Mouse (Mus musculus) spleen, embryonic (tissue): ENCODE results near the gene Zfp217.

Experiments
- CTCF ChIA-PET: fragments of 350-600 bp; sonication (Branson Sonifier 250); formaldehyde crosslinking; loops from one replicate; lab custom pipeline; 2022; lab: Charles Lee

The Zfp217 gene

DNA sequence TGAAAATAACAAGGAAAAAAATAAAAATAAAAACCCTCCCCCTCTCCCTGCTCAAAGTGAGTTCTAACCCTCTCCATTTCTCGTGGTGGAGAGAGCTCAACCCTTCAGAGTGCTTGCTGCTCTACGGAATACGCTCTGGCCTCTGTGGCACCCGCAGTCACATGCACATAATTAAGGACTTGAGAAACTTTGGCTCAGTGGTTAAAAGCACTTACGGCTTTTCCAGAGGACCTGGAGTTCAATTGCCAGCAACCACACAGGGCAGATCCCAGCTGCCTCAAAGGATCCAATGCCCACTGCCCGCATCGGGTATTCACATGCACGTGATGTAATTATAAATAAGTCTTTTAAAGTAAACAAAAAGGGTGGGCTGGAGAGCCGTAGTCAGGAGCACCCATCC is 41.9 kb downstream of the Zfp217 start:
- CTCF ChIA-PET, result no interaction called here

DNA sequence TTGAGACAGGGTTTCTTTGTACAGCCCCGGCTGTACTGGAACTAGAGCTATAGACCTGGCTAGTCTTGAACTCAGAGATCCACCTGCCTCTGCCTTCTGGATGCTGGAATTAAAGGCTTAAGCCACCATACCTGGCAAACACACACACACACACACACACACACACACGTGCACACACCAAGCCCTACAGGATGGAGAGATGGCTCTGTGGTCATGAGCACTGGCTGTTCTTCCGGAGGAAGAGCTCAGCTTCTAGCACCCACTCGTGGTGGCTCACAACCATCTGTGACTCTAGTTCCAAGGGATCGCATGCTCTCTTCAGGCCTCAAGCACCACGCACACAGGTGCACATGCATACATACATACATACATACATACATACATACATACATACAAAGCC is 43.5 kb downstream of the Zfp217 start:
- CTCF ChIA-PET, result interaction anchor here (0.6 to 1.8 kb wide), 5 partner anchors 17 to 241 kb away, joined by 3 to 6 read pairs (median 3); no protein-coding TSS in a partner anchor

DNA sequence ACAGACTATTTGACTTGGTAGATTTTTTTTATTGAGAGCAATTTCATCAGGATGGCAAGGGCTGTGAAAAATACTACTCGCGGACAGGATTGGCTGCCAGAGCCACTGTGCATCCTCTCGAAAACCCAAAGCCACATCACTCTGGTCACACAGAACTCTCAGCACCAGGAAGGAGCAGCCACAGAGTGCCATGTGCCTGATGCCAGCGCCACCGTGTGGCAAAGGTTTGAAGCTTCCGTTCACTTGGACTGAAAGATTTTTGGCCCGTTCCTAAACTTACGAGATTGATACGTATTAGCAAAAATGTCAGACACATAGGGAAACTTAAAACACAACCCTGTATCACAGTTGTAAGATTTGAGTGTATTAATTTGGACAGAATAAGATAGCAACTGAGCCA is 44.1 kb downstream of the Zfp217 start:
- CTCF ChIA-PET, result interaction anchor here (0.6 to 1.8 kb wide), 6 partner anchors 17 to 241 kb away, joined by 3 to 6 read pairs (median 4); no protein-coding TSS in a partner anchor

DNA sequence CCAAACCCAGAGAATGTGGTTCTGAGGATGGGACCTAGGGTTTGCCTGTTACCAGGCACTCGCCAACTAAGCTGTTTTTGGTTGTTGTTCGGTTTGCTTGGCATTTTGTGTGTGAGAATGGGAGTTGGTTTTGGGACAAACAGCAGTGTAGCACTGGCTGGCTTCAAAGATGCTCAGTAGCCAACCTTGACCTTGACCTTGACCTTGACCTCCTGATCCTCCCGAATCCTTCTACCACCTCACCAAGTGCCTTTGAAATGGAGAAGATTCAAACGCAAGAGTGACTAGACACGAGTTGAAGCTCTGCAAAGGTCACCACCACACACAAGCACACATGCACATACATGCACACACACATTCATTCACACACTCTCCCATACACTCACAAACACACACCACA is 44.6 kb downstream of the Zfp217 start:
- CTCF ChIA-PET, result interaction anchor here (0.6 to 1.0 kb wide), 3 partner anchors 9 to 242 kb away, joined by 3 to 6 read pairs (median 3); no protein-coding TSS in a partner anchor

DNA sequence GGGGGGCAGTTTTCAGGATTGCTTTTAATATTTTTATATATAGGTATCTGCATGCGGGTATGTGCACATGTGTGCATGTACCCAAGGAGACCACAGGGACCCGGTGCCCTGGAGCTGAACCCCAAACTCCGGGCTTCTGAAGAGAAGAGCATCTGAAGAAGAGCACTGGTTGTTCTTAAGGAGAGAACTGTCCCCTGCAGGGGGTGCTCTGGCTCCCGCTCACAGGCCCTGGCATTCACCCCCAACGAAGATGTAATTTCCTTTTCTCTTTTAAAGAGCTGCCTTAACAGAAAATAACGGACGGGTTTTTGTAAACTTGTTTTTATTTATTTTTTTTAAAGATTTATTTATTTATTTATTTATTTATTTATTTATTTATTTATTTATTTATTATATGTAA is 46.0 kb downstream of the Zfp217 start:
- CTCF ChIA-PET, result interaction anchor here (0.8 kb wide), 1 partner anchor 18 kb away, joined by 3 read pairs; no protein-coding TSS in a partner anchor

DNA sequence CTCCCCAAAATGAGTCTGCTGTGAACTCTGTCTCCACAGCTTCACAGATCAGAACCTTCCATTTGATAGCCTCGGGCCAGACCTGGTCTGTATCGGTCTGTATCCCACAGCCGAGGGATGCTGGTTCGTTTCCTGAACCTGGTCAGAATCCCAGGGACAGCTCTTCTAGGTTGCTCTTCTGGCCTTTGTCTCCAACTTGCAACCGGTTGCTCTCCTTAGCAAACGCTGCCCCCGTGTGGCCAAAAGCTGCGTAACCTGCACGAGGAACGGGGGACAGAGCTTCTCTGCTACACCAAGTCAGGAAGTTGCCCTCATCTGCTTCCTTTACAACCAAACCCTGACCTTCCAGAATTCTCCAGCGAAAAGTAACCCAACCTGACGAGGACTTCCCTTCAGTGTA is 46.8 kb downstream of the Zfp217 start:
- CTCF ChIA-PET, result interaction anchor here (0.6 to 1.0 kb wide), 3 partner anchors 42 to 1356 kb away, joined by 3 read pairs; no protein-coding TSS in a partner anchor

DNA sequence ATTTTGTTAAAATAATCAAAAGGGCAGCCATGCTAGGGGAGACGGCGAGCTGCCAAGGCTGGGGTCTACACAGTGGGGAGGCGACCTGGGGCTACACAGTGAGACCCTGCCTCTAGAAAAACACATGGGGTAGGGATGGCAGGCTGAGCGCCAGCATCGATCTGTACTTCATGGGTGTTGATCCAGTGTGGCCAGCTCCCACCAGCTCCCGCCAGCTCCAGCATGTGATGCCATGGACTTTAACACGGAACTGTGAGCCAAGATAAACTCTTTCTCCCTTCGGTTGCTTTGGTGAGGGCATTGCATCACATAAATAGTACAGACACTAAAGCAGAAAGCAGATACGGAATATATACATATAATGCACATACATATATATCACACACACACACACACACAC is 53.0 kb downstream of the Zfp217 start:
- CTCF ChIA-PET, result no interaction called here

DNA sequence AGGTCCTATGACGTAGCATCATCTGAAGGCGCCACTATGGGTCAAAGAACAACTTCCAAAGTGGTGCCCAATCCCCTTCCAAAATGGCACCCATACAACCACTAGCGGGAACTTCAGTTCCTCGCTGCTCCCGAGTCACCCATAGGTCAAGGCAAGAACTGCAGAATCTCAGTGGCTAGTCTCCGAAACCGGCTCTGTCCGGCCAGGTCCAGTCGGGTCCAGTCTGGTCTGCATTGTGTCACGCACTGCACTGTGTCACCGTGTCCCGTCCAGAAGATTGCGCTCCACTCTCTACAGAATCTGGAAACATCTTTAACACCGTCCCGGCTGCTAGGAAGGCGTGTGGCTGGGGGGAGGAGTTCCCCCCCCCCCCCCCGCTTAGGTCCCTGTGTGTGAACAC is 53.7 kb downstream of the Zfp217 start:
- CTCF ChIA-PET, result no interaction called here

DNA sequence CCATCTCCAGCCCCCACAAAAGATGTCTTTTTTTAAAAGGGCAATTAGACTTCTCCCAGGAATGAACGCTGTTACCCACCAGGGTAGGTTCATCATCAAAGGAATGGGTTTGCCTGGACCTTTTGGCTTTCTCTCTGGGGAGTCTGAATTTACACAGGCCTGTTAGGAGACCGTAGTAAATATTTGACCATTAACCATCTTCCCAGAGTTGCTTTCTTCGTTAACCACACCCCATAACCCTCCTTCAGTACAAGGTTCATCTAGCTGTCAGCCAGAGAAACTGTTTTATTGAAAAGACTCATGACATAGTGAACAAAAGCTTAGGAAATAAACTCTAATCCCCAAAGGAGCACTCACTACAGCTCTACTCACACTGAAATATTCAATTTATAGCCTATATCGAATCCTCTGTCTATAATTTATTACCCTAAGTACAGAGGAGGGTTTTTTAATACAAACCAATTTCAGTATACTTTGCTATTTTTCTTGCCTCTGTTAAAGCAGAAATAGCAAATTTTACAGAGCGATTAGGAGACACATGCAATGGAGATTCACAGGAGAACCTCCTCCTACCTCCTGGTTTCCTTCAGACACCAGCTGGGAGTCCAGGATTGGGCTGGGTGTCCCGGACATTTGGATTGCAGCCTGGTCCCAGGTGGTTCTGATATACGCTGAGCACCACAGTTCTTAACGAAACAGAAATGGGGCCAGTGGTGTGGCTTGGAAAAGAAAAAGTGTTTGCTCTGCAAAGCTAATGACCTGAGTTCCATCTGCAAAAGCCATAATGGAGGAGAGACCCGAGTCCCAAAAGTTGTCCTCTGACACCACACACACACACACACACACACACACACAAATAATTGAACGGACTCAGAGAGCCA is 56.1 kb downstream of the Zfp217 start:
- CTCF ChIA-PET, result no interaction called here

DNA sequence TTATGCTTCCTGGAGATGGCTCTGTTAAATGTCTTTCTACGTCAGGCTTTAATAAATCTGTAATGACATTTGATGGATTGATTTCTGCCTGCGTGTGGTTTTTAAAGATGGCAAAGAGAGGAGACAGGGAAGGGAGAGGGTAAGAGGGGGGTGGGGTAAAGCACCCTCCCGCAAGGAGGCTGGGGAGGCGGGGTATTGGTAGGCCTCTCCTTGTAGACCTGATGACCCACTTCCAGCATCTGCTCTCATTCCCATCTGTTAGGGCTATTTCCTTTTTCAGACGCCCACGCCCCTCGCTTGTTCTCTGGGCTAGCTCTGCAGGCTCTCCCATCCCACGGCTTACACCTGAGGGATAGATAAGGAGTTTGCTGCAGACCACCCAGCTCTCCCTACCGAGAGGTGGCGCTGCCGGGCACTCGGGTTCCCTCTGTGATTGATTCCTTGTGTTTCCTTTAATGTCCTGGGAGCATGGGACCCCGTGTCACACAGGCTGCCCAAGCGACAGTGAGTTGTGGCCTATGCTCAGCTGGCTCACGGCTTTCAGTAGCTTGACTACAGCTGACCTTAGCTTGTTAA is 69.4 kb downstream of the Zfp217 start:
- CTCF ChIA-PET, result interaction anchor here (0.5 kb wide), 1 partner anchor 58 kb away, joined by 3 read pairs; no protein-coding TSS in a partner anchor

DNA sequence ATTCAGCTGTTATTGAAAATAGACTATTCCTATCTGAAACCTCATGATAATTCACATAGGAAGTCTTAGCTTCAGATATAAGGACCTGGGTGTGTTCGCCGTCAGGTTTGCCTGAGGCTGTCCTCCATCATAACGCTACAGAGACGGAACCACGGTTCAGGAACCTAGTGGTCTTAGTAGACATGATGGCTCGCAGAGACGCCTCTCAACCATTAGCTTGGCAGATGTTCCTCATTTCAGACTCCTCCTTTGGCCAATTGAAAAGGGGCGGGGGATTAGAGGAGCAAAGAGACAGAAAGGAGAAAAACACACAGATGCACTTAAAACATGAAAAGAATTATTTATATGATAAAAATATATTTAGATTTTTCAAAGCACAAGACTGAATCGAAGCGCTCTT is 69.9 kb downstream of the Zfp217 start:
- CTCF ChIA-PET, result interaction anchor here (0.5 kb wide), 1 partner anchor 58 kb away, joined by 3 read pairs; no protein-coding TSS in a partner anchor

DNA sequence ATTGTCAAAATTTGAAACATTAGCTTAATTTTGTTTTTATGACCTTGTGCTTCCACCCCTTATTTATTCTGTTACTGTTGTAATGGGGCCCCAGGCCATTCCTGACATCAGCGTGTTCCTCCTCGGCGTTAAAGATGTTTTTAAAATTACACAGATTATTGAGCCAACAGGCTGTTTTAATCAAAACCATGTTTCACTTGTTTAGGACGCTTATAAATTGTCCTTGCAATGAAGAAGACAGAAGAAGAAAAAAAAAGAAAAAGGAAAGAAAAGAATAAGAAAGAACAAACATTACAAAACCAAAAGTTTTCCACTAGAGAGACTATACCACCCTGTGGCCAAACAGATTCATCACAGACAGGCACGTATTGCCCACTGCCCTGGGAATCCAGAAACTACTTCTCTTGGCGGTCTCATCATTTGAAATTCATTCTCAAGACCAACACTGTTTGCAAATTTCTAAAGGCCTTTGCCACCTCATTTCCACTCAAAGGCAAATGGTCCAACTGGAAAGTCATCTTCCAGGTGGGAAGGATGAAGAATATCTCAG is 70.9 kb downstream of the Zfp217 start:
- CTCF ChIA-PET, result no interaction called here

DNA sequence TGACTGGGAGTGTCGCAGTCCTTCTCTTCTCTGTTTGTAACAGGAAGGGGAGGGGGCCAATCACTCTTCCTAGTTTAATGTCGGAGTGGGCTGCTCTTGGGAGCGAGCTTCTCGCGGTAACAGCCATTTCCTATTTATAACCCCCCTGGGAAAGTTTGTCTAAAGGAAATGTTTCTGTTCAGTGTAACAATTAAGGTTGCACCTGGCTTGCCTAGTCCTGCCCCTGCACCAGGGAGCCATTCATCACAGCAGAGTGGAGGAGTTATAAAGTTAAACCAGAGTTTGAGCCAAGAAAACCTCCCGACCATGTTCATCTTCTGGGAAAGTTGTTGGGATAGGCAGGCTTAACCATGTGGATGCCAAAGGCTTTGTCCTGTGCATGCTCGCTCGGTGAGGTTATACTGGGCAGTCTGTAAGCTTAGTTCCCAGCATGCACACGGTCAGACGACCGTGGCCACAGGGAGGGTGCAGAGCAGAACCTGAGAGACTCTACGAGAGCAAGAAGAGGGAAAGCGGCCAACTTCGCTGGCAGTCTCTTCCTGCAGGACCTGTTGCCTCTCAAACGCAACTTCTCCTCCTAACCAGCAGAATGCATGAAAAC is 77.2 kb downstream of the Zfp217 start:
- CTCF ChIA-PET, result no interaction called here

DNA sequence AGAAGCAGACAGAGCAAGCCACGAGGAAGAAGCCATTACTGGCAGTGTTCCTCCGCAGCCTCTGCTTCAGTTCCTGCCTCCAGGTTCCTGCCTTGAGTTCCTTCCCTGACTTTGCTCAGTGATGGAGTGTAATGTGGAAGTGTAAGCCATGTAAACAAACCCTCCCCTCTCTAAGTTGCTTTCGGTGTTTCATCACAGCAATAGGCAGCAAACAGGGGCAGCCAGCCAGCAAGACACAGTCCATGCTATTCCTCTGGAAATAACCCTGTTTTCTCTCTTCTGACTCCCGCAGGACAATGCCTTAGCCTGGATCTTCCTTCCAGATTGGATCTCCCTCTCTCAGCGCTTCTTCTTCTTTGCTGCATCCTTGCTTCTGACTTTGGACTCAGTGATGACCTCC is 77.9 kb downstream of the Zfp217 start:
- CTCF ChIA-PET, result no interaction called here

DNA sequence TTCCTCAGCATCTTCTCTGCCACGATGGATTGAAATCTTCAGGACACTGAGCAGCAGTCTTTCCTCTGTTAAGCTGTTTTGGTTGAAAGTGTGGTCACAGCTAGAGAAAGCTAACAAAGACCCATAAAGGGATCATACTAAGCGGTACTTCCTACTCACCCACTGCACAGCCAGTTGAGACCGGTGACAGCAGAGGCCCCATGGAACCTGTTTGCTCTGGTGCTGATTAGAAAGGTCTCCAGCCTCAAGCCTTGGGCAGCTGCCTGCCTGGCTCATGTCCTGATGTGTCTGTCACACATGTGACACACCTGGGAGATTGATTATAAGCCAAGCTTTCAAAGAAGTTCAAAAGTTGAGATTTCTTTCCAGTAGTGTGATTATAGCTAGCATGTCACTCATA is 85.5 kb downstream of the Zfp217 start:
- CTCF ChIA-PET, result no interaction called here

DNA sequence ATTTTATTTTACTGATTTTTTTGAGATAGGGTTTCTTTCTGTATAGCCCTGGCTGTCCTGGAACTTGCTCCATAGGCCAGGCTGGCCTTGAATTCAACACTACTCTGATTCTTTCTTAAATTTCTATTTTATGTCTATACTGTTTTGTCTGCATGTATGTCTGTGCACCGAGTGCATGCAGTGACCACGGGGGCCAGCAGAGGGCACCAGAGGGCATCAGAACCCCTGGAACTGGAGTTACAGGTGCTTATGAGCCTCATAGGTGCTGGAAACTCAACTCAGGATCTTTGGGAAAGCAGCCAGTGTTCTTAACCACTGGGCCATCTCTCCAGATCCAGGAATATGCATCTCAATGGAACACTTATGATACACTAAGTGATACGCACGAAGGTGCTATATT is 87.8 kb downstream of the Zfp217 start:
- CTCF ChIA-PET, result no interaction called here

DNA sequence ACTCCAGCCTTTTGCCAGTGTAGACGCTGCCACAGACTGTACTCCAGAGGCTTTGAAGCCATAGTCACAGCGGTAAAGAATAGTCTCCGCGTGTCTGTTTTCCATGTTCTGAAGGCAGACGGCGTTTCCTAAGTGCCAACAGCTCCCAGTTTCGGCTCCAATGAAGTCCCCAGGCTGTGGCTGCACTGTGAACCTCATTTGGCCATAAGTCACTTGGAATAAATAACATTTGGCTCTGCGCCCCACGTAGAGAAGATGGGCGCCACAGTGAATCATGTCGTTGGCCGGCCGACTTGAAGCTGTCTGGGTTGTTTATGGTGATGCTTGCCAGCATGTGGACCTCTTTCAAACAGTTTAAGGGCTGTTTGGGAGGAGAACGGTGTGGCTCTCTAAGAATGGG is 89.1 kb downstream of the Zfp217 start:
- CTCF ChIA-PET, result interaction anchor here (0.7 kb wide), 1 partner anchor 43 kb away, joined by 3 read pairs; no protein-coding TSS in a partner anchor
